Mouse (Mus musculus) small intestine, adult 2 months (tissue): ENCODE data around the gene Rdm1.

Experiments
- CTCF ChIP-seq: fragments of 200-500 bp; IDR thresholded peaks from 2 replicates; pipeline ENCODE4 v1.5.1; 2012; ENCODE audit warnings: low read depth, mild to moderate bottlenecking, control low read depth, inconsistent platforms, low read length, moderate library complexity, mixed read lengths; ENCODE audit not compliant: insufficient replicate concordance, insufficient read length; ENCODE audit errors: extremely low read depth
- POLR2A ChIP-seq: fragments of 200-500 bp; IDR thresholded peaks from 2 replicates; pipeline ENCODE4 v1.6.1; 2012; ENCODE audit warnings: low read depth, mild to moderate bottlenecking, control low read depth, inconsistent platforms, low read length, moderate library complexity

DNA sequence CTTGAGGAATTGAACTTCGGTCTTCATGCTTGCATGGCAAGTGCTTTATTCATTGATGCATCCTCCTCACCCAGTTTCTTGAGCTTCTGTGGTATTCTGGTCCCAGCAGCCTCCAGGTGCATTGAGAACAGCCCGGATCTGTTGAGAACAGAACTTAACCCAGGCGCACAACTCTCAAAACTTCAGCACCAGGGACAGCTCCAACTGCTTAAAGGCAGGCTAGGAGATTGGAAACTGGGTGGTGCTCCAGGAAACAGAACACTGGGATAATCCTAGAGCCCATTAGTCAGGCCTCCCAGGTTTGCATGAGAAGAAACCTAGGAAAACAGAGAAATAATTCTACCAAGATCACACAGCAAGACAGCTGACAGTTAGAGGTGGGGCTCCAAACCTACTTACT lies 24.5 kb upstream of the Rdm1 start:
- TF ChIP-seq CTCF (no peak), POLR2A (no peak)
